Mouse (Mus musculus): ENCODE measurements around the gene Klf3. TPM values are rescaled to one million over a fixed set of nuclear protein-coding genes. Genes with fewer than 3 reads are reported as not detected.

Klf3 gene
- polyA plus RNA-seq (2014; fragmentation: Illumina TruSeq; extraction: RNeasy Lipid Tissue Mini Kit (QIAGEN cat#74804); ENCODE audit: low read depth, low replicate concordance), result 61.6 TPM

GRCm38 (mm10) chr5:64802795-64803719 is at the start of gene Klf3:
Gene Klf3 (plus strand): TSS chr5:64803388.

Other genes with a start within 250 kb of the Klf3 start
- 1.9 TPM for gene Tlr1, start 130.2 kb downstream of the Klf3 start, polyA plus RNA-seq (2014; fragmentation: Illumina TruSeq; extraction: RNeasy Lipid Tissue Mini Kit (QIAGEN cat#74804); ENCODE audit: low read depth, low replicate concordance)
- gene Tlr6, start 156.7 kb downstream of the Klf3 start, polyA plus RNA-seq (2014; fragmentation: Illumina TruSeq; extraction: RNeasy Lipid Tissue Mini Kit (QIAGEN cat#74804); ENCODE audit: low read depth, low replicate concordance), result 0.12 TPM
- gene Fam114a1, start 166.7 kb downstream of the Klf3 start, polyA plus RNA-seq (2014; fragmentation: Illumina TruSeq; extraction: RNeasy Lipid Tissue Mini Kit (QIAGEN cat#74804); ENCODE audit: low read depth, low replicate concordance), result 8.5 TPM

Data from kidney, adult 10 weeks (tissue).